In genomic region chr19:46857277-46857989, GRCm38 (mm10) we compare ENCODE assay signal across 8 mouse cellular contexts.
A peak's percentile ranks its signal among the peaks of the same experiment; 100 is the strongest.
DNase-seq lines count a peak whose midpoint lies in the region; TF ChIP-seq lines count a peak whose summit lies in the region.

No protein-coding gene starts in this region.

- H3K27me3 ChIP-seq in thymus, adult 2 months (ENCODE audit: control insufficient read depth, insufficient read depth, low read length), result no peaks in the 10 kb centered on the region

- no peak overlapping the region for H3K4me3 ChIP-seq in thymus, adult 2 months (ENCODE audit: control insufficient read depth, insufficient read depth, low read length)

- peaks cover 17% of the 10 kb centered on the region for H3K4me1 ChIP-seq in thymus, adult 2 months (replicated peaks; ENCODE audit: control insufficient read depth, insufficient read depth, low read length)

- H3K27ac ChIP-seq in thymus, adult 2 months (ENCODE audit: control insufficient read depth, insufficient read depth, low read length), result no peak overlapping the region

- no peak for TF ChIP-seq CTCF in thymus, adult 2 months (IDR thresholded peaks at IDR 0.05; ENCODE audit: borderline replicate concordance, control insufficient read depth, extremely low read depth, insufficient read depth, low read length, poor library complexity)

- WGBS in thymus, adult 2 months, result 37% methylated on average over 9 of the region's 9 CpGs

- no peak for TF ChIP-seq POLR2A in thymus, adult 2 months (IDR thresholded peaks at IDR 0.05; ENCODE audit: control insufficient read depth, extremely low read depth, insufficient read depth, low read length, poor library complexity)

- no peaks in the 10 kb centered on the region for H3K36me3 ChIP-seq in thymus, adult 2 months (ENCODE audit: control insufficient read depth, insufficient read depth, low read length)

- DNase-seq in adrenal gland, postnatal 14 days, result peak; percentile 49
- DNase-seq in adrenal gland, adult 18-20 months (ENCODE audit: low spot score in 2 of 2), result no peak
- DNase-seq in thymus, postnatal 14 days, result peak; percentile 36
- DNase-seq in thymus, adult 2 months, result no peak
- DNase-seq in kidney, postnatal 25 days, result peak; percentile 40 to 56
- no peak for DNase-seq in right cerebral cortex, postnatal 10 days (ENCODE audit: low spot score in 2 of 2)
- no peak for DNase-seq in layer of hippocampus, adult 9-11 months
- no peak for DNase-seq in cerebellum, adult 9-11 months

Comparison
In these comparisons a context has a peak if more than half of its experiments do, and no peak if none do; other contexts are left out.
1. DNase-seq: peak in adrenal gland, postnatal 14 days (single experiment), thymus, postnatal 14 days (single experiment) and kidney, postnatal 25 days (2 of 2); none in adrenal gland, adult 18-20 months (0 of 2), thymus, adult 2 months (single experiment), right cerebral cortex, postnatal 10 days (0 of 2), layer of hippocampus, adult 9-11 months (single experiment) and cerebellum, adult 9-11 months (single experiment).